Mouse (Mus musculus): ENCODE data around the gene Tmem260. TPM values are rescaled to one million over a fixed set of nuclear protein-coding genes. Genes with fewer than 3 reads are reported as not detected.

The Tmem260 gene
- polyA plus RNA-seq (2011; ENCODE audit: insufficient read length, low read depth, missing spikeins), result 25.9 and 26.8 TPM in 2 replicates

- peak; percentile 80 for TF ChIP-seq POLR2A (IDR thresholded peaks at IDR 0.05; ENCODE audit: low read depth, low read length)
- peak; percentile 85; the same call in 1 of the 2 replicates for TF ChIP-seq CTCF (IDR thresholded peaks at IDR 0.05; ENCODE audit: borderline replicate concordance, insufficient read depth, low read length)
- H3K4me3 ChIP-seq (ENCODE audit: insufficient read depth, low read length), result peak within 1 kb of the TSS; percentile 86
These were observed at the start of gene Tmem260 for GRCm38 (mm10) chr14:48445984-48446683. Gene Tmem260 (plus strand): TSS chr14:48446124.

DNA sequence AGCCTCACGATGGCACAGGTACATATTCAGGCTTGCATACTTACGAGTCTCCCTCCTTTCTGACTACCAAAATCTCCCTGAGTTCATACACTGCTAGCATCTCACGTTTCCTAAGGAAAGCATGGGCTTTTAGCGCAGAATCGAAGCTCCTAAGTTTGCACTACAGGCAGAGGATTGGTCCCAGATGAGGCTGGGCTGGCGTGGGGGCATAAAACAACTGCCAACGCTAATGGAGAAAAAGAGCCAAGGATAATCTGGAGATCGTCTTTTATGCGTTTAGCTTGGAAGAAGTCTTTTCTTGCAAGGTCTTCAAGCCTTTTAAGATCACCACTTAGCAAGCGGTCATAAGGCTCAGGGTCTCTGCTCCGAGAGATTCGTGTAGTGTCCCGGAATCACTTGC, 39.8 kb upstream of the Tmem260 start:
- H3K4me1 ChIP-seq (ENCODE audit: control insufficient read depth, insufficient read depth, low read length), result no peaks in the 10 kb centered on the region
- no peak for TF ChIP-seq POLR2A (IDR thresholded peaks at IDR 0.05; ENCODE audit: low read depth, low read length)
- no peak for TF ChIP-seq CTCF (IDR thresholded peaks at IDR 0.05; ENCODE audit: borderline replicate concordance, insufficient read depth, low read length)
- no peak overlapping the region for H3K4me3 ChIP-seq (ENCODE audit: insufficient read depth, low read length)
- H3K27ac ChIP-seq (ENCODE audit: insufficient read depth, low read length), result no peak overlapping the region

More at GRCm38 (mm10) chr14:48445984-48446683, at the start of gene Tmem260:
- Histone ChIP-seq H3K27ac (ENCODE audit: insufficient read depth, low read length) (0 out of 2 replicates have a peak within 1 kb of the TSS, but pooled peaks have one; percentile 9), H3K4me1 (ENCODE audit: control insufficient read depth, insufficient read depth, low read length) (no peaks in the 10 kb centered on the region)

GRCm38 (mm10) chr14:48417064-48417463, 28.9 kb upstream of the Tmem260 start:
- TF ChIP-seq CTCF (IDR thresholded peaks at IDR 0.05; ENCODE audit: borderline replicate concordance, insufficient read depth, low read length) (no peak), POLR2A (IDR thresholded peaks at IDR 0.05; ENCODE audit: low read depth, low read length) (no peak)
- Histone ChIP-seq H3K4me1 (ENCODE audit: control insufficient read depth, insufficient read depth, low read length) (no peaks in the 10 kb centered on the region), H3K27ac (ENCODE audit: insufficient read depth, low read length) (no peak overlapping the region), H3K4me3 (ENCODE audit: insufficient read depth, low read length) (no peak overlapping the region)

- TF ChIP-seq CTCF (IDR thresholded peaks at IDR 0.05; ENCODE audit: borderline replicate concordance, insufficient read depth, low read length) (no peak), POLR2A (IDR thresholded peaks at IDR 0.05; ENCODE audit: low read depth, low read length) (no peak)
- Histone ChIP-seq H3K4me1 (ENCODE audit: control insufficient read depth, insufficient read depth, low read length) (0 out of 2 replicates have a peak, but pooled peaks cover 4% of the 10 kb centered on the region), H3K27ac (ENCODE audit: insufficient read depth, low read length) (no peak overlapping the region), H3K4me3 (ENCODE audit: insufficient read depth, low read length) (no peak overlapping the region)
These were observed 27.7 kb upstream of the Tmem260 start for GRCm38 (mm10) chr14:48418264-48418663.

DNA sequence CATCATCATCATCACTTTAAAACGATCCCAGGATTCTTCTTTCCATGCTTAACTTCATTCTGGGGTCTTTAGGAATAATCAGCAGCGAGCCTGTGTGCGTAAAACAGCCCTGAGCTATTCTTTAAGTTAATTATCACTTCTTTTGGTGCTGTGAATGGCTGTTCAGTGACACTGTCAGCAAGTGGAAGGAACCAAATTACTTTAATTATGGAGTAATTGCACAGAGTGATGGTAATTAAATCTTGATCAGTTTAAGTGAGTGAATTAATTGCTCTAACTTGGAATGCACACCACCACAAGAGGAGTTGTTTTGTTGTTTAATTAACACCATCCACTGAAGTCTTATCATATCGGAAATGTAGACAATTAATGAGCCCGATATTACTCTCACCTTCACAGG, 27.3 kb upstream of the Tmem260 start:
- Histone ChIP-seq H3K27ac (ENCODE audit: insufficient read depth, low read length) (no peak overlapping the region), H3K4me3 (ENCODE audit: insufficient read depth, low read length) (no peak overlapping the region), H3K4me1 (ENCODE audit: control insufficient read depth, insufficient read depth, low read length) (0 out of 2 replicates have a peak, but pooled peaks cover 4% of the 10 kb centered on the region)
- TF ChIP-seq POLR2A (IDR thresholded peaks at IDR 0.05; ENCODE audit: low read depth, low read length), result no peak
- no peak for TF ChIP-seq CTCF (IDR thresholded peaks at IDR 0.05; ENCODE audit: borderline replicate concordance, insufficient read depth, low read length)

DNA sequence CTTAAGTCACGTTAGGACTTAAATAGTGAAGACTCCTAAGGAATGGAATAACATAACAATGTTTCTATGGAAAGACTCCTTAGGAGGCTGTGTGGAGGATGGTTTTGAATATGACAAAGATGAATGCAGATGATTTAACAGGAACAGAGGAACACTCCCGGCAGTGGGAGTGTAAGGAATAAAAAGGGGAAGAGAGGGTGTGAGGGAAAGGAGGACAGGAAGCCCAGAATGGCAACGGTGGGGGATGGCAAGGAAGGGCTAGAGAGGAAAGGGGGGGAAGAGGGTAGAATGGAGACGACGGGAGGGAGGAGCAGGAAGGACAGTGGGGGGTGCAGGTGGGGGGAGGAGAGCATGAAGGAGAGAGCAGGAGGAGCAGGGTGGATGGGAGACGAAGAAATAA, 24.4 kb upstream of the Tmem260 start:
- Histone ChIP-seq H3K4me1 (ENCODE audit: control insufficient read depth, insufficient read depth, low read length) (0 out of 2 replicates have a peak, but pooled peaks cover 4% of the 10 kb centered on the region), H3K27ac (ENCODE audit: insufficient read depth, low read length) (no peak overlapping the region), H3K4me3 (ENCODE audit: insufficient read depth, low read length) (no peak overlapping the region)
- TF ChIP-seq CTCF (IDR thresholded peaks at IDR 0.05; ENCODE audit: borderline replicate concordance, insufficient read depth, low read length), result no peak
- TF ChIP-seq POLR2A (IDR thresholded peaks at IDR 0.05; ENCODE audit: low read depth, low read length), result no peak

GRCm38 (mm10) chr14:48421996-48422395, 23.9 kb upstream of the Tmem260 start:
- Histone ChIP-seq H3K4me3 (ENCODE audit: insufficient read depth, low read length) (no peak overlapping the region), H3K27ac (ENCODE audit: insufficient read depth, low read length) (no peak overlapping the region), H3K4me1 (ENCODE audit: control insufficient read depth, insufficient read depth, low read length) (0 out of 2 replicates have a peak, but pooled peaks cover 4% of the 10 kb centered on the region)
- TF ChIP-seq POLR2A (IDR thresholded peaks at IDR 0.05; ENCODE audit: low read depth, low read length), result no peak
- TF ChIP-seq CTCF (IDR thresholded peaks at IDR 0.05; ENCODE audit: borderline replicate concordance, insufficient read depth, low read length), result no peak

- H3K4me1 ChIP-seq (ENCODE audit: control insufficient read depth, insufficient read depth, low read length), result 0 out of 2 replicates have a peak, but pooled peaks cover 4% of the 10 kb centered on the region
- TF ChIP-seq POLR2A (IDR thresholded peaks at IDR 0.05; ENCODE audit: low read depth, low read length), result no peak
- no peak for TF ChIP-seq CTCF (IDR thresholded peaks at IDR 0.05; ENCODE audit: borderline replicate concordance, insufficient read depth, low read length)
- H3K4me3 ChIP-seq (ENCODE audit: insufficient read depth, low read length), result no peak overlapping the region
- H3K27ac ChIP-seq (ENCODE audit: insufficient read depth, low read length), result no peak overlapping the region
These were observed 23.5 kb upstream of the Tmem260 start for GRCm38 (mm10) chr14:48422436-48422835.

DNA sequence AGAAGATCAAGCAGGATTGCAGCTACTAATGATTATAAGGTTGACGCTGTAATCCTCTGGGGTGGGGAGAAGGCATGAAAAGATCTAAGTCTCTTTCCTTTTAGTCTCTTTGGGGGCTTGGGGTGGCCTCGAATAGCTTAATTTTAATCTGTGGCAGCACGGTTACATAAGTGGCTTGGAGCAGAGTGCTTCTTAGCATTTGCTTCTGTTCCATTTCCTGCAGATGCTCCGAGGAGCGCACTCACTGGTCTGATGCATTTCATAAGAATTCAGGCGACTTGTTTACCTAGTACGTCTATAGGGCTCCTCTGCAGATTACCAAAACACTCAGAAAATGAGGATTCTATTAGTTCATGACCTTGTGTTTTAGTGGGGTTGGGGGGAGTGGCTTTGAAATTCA, 23.0 kb upstream of the Tmem260 start:
- no peak for TF ChIP-seq POLR2A (IDR thresholded peaks at IDR 0.05; ENCODE audit: low read depth, low read length)
- TF ChIP-seq CTCF (IDR thresholded peaks at IDR 0.05; ENCODE audit: borderline replicate concordance, insufficient read depth, low read length), result no peak
- H3K4me3 ChIP-seq (ENCODE audit: insufficient read depth, low read length), result no peak overlapping the region
- H3K27ac ChIP-seq (ENCODE audit: insufficient read depth, low read length), result no peak overlapping the region
- 0 out of 2 replicates have a peak, but pooled peaks cover 4% of the 10 kb centered on the region for H3K4me1 ChIP-seq (ENCODE audit: control insufficient read depth, insufficient read depth, low read length)

GRCm38 (mm10) chr14:48431978-48432377, 13.9 kb upstream of the Tmem260 start:
- Histone ChIP-seq H3K27ac (ENCODE audit: insufficient read depth, low read length) (no peak overlapping the region), H3K4me1 (ENCODE audit: control insufficient read depth, insufficient read depth, low read length) (no peaks in the 10 kb centered on the region), H3K4me3 (ENCODE audit: insufficient read depth, low read length) (no peak overlapping the region)
- TF ChIP-seq POLR2A (IDR thresholded peaks at IDR 0.05; ENCODE audit: low read depth, low read length), result no peak
- no peak for TF ChIP-seq CTCF (IDR thresholded peaks at IDR 0.05; ENCODE audit: borderline replicate concordance, insufficient read depth, low read length)

All from embryonic fibroblast, embryonic 13.5 days (primary cell).